Mouse (Mus musculus): ENCODE measurements at regions not wholly inside any gene's neighbourhood (a gene's known extent, or its start where the extent isn't known, plus 50 kb on each side); places are given as distances from the start of the nearest gene placed in this dataset.

DNA sequence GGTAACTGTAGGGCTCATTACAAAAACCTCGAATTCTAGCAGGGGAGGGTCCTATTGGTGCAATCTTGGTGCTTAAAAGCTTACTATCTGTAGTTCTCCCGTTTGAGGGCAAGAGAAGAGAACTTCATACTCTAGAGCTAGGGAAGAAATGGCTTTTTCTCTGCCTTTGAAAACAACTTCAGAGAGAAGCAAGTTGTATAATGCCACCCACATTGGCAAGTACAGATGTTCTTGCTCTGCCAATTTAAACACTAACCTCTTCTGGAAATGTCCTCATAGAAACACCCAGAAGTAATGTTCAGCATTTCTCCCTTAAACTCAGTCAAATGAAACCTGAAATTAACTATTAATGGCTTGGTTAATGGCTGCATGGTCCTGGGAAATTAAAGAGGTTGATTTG is 549.6 kb upstream of the Atp2b1 start:
- TF ChIP-seq MAX (IDR thresholded peaks at IDR 0.05) (no peak), FOSL1 (IDR thresholded peaks at IDR 0.05; ENCODE audit: insufficient read depth, low read length, poor library complexity, severe bottlenecking) (no peak), MYOG (IDR thresholded peaks at IDR 0.05; ENCODE audit: control insufficient read depth, extremely low read depth, insufficient read length) (no peak)

Data from C2C12 (cell line).